Mouse (Mus musculus) heart, postnatal 0 days (tissue): ENCODE data around the gene Dnah2.

Experiments
- CTCF ChIP-seq: IDR thresholded peaks from 2 replicates; pipeline ENCODE4 v1.5.1; 2016; ENCODE audit warnings: antibody characterized with exemption, control low read depth, low read depth
- EP300 ChIP-seq: IDR thresholded peaks from 2 replicates; pipeline ENCODE4 v1.6.1; 2016; ENCODE audit warnings: antibody characterized with exemption, low read depth

DNA sequence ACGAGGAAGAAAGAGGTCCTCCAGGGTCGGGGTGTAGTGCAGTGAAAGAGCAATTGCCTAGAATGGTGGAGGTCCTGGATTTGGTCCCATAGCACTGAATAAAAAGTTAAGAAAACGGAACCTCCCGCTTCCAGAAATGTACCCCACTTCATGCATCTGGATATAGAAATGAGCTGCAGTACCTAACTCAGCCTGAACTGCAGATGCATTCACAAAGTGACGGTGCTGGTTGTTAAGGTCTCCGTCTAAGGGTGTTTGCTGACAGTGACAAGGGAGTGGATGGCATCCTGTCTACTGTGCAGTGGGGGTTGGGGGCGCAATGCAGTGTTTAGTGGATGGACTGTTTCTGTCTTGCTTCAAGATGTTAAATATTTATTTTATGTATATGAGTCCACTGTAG lies 162.2 kb downstream of the Dnah2 start:
- TF ChIP-seq EP300, result no peak
- no peak for TF ChIP-seq CTCF
